Mouse (Mus musculus): ENCODE measurements around the gene Tmem132d. TPM values are rescaled to one million over a fixed set of nuclear protein-coding genes. Genes with fewer than 3 reads are reported as not detected.
"Not testable (repeated sequence)": the region's sequence is repeated elsewhere in the genome, so short reads cannot be mapped to it uniquely, and the experiment has no call there.

The Tmem132d gene
- total RNA-seq, 2 experiments from 2014 or later, result 62.8 to 63.5 TPM

DNA sequence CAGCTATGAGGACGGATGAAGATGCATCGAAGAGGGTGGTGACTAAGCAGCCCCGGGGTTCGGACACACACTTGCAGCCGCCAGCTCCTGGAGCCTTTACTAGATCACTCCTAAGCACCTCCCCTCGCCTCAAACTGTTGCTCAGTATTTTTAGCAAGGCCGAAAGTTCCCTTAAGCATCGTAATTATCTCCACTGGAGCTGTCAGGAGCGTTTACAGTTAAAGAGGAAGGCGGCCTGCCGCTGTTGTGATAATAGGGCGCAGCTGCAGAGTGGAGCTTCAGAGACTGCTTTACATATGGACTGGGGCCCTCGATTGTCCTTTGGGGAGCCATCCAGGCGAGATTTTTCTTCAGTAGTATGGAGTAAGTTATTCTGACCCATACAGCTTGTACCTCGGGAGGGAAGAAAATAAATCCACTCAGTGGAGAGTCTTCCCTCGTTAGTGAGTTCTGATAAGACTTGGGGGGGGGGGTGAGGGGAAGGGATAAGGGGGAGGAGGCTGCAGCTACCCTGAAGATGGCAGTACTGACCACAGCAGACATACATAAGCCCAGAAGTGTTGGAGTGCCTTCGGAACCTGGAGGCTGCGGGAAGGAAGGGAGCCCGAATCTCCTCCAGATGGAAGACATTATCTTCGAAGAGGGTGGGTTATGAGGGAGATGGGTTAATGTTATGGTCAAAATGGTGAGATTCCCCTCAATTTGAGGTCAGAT is 681.5 kb downstream of the Tmem132d start:
- intact Hi-C loops (cut with DNase I), result no loop called here
- no peak for DNase-seq (ENCODE audit: low spot score in 2 of 2)

DNA sequence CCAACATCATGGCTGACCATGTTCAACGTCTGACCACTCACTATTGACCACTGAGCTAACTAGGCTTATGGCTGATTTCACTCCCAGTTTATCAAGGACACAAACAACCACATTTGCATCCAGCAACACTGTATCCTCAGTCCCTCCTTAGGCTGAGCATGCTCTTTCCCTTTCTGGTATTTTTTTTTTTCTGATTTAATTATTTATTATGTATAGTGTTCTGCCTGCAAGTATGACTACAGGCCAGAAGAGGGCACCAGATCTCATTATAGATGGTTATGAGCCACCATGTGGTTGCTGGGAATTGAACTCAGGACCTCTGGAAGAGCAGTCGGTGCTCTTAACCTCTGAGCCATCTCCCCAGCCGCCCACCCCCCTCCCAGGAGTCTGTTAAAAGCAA is 683.3 kb downstream of the Tmem132d start:
- DNase-seq (ENCODE audit: low spot score in 2 of 2); intact Hi-C loops (cut with DNase I): not testable (repeated sequence)

GRCm38 (mm10) chr5:127741331-127741730 is 691.5 kb downstream of the Tmem132d start:
- peak; percentile 52 to 61 for DNase-seq (ENCODE audit: low spot score in 2 of 2)
- intact Hi-C loops (cut with DNase I), result no loop called here

Other genes starting within 250 kb of the Tmem132d start
- gene Fzd10, start 167.8 kb upstream of the Tmem132d start, total RNA-seq (2021), result 1 to 10 TPM; 3.1 to 3.9 TPM

Data from left cerebral cortex, postnatal 36 days (tissue).